Mouse (Mus musculus) telencephalon, adult 2 months (tissue): Measurements from ENCODE around the gene Gm20388.

Experiments used
- DNase-seq: peaks from one replicate; pipeline ENCODE4 v3.0.0-alpha.2; 2011; ENCODE audit warnings: low read depth, low spot score

The Gm20388 gene

GRCm38 (mm10) chr8:122789796-122790195 is 2879.2 kb downstream of the Gm20388 start:
- DNase-seq = no peak

- no peak for DNase-seq
Measured at GRCm38 (mm10) chr8:122793375-122794174, 2882.9 kb downstream of the Gm20388 start.

DNA sequence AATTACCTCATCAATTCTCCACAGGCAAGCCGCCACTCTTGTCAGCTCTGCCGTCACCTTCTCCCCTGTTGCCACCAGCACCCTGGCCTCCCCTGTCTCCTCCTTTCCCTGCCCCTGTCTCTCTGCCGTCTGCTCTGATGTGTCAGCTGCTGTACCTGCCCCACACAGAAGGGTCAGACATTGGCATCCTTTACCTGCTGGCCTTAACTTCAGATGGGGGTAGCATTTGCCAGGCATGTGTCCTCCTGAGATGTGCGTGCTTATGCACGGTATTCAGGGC is 2883.5 kb downstream of the Gm20388 start:
- no peak for DNase-seq

DNA sequence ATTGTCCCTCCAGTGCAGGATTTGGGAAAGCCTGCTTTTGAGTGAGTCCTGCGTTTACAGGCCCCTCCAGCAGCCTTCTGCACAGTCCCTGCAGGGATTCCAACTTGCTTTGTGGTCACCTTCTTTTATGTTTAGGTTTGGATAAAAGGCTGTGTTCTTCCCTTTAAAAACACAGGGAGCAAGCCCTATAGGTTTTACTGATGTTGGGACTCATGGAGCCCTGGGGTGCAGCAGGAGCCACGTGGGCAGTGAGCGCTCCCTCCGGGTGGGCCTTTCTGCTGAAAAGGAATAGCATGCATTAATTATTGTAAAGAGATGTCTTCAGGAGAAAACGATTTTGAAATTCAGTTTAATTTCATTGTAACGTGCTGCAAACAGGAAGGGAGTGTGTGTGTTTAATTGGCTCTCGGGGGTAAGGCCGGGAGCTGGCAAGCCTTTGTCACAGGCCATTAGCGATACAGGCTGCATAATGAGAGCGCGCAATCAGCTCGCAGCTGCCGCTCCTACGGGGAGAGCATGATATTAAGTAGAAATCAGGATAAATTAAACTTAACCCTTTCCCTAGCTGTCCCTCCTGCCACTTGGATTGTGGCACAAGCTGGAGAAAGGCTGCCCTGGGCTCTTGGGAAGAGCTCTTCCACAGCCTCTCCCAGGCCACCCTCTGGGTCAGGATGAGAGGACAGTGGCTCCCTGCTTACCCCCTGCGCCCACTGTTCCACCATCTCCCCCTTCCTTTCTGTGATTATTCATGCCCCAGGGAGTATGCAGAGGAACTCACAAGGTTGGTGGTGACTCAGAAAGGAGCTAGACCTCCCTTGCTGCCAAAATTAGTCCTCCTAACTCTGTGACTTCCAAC is 2893.5 kb downstream of the Gm20388 start:
- no peak for DNase-seq

DNA sequence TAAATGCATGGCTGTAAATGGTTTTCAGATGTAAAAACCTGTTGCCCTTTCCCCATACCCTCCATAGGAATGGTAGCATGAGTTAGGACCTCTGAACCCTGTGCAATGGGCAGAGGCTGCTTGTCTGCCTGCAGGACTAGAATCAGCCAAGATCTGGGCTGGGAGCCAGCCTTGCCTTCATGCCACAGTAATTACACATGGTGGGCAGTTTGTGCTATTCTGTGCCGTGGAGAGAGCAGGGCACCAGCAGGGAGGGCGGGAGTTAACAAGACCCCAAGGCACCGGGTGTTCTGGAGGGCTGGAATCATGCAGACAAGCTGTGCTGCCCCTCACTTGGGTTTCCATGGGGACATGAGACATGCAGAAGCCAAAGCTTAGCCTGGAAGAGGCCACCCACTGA is 2894.7 kb downstream of the Gm20388 start:
- DNase-seq = no peak

- no peak for DNase-seq
Measured at GRCm38 (mm10) chr8:122806956-122807538, 2896.4 kb downstream of the Gm20388 start.

DNA sequence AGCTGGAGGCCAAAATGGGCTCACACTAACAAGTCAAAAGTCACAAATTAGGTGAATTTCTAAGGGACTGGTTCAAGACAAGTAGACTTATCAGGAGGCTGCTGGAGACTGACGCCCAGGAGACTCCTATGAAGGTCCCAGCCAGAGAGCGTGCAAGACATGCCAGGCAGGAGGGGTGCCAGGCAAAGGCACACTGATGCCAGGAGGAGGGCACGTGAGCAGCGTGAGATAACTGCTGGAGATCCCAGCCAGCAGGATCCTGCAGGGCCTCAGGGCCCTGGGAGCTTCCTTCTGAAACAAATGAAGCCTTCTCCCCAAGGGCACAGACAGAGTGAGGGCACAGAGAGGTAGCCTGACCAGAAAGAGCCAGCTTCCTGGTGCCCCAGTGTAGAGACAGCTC is 2897.3 kb downstream of the Gm20388 start:
- no peak for DNase-seq

- no peak for DNase-seq
Measured at GRCm38 (mm10) chr8:122810376-122810775, 2899.7 kb downstream of the Gm20388 start.

DNA sequence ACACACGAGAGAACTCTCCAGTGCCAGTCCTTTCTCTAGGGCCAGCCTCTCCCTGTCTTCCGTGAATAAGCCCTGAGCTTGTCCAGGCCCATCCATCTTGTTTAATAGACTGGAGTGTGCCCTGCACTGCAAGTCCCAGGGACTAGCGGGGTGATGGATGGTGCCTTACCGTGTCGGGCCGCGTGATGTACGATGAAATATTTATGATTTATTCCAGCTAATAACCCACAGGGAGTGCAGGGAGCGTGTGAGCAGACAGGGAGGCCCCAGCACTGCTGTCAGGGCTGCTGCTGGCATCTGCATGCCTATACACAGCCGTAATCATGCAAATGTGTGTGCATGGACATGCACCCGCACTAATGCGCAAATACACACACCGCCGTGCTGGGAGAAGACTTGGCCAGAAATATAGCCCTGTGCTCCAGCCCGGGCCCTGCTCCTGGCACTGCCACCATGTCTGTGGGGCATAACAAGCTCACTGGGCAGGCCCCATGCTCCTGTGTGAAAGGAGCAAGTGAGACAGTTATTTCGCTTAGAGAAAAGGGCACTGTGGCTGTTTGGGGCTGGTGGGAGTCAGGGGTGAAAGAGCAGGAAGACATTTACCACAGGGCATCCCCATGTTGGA is 2901.3 kb downstream of the Gm20388 start:
- DNase-seq = no peak

DNA sequence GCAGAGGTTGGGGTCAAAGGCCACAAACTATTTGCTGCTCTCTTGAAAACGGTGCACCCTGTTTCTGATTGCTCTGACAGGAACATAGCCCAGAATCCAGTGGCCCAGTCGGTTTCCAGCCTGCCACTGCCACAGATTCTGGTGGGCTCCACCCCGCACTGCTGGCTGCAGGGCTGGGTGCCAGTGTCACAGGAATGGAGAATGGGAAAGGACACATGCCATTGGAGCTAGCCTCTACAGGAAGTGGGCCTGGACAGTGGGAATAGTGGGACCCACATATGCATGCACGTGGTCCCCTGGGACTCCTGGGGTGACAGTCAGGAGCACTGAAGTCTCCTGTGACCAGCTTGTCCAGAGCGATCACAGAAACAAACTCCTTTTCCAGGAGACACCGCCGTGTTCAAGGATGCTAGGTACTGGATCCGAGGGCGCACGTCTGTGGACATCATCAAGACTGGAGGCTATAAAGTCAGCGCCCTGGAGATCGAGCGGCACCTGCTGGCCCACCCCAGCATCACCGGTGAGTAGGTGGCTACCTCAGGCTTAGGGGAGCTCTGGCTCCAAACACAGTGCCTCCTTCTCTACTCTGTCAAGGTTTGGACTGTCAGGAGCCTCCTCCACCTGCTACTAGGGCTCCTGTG is 2902.1 kb downstream of the Gm20388 start:
- no peak for DNase-seq

DNA sequence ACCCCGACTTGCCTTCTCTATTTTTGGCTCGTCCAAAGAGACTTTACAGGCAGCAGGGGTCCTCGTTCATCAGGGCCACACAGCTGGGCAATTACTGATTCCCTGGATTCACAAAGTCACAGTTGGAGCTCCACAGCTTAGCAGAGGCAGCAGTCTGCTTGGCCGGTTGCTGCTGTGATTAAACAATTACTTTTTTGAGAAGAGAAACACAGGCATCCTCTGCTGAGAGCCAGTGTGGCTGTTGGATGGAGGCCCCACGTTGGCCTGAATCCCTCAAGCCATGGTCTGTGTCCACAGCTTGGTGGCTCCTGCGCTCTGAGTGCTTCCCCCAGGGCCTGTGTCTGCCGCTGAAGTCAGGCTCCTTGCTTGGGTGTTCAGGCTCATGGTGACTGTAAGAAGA is 2904.0 kb downstream of the Gm20388 start:
- DNase-seq = no peak

DNA sequence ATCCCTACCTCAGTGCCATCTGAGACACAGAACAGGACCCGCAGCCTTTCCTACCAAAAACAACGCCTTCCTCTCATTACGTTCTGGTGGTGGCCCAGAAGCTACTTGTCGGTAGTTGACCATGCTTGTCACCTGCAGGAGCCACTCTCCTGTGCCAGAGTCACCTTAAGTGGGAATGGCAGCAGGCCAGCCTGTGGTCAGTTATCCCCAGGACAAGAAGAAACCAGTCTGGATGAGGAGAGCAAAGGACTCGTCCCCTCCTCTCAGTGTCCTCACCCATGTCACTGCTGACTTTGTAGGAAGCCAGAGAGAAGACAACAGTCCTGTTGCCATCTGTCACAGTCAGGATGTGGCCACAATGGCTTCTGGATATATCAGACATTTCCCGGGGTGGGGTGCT is 2906.3 kb downstream of the Gm20388 start:
- DNase-seq = no peak

DNA sequence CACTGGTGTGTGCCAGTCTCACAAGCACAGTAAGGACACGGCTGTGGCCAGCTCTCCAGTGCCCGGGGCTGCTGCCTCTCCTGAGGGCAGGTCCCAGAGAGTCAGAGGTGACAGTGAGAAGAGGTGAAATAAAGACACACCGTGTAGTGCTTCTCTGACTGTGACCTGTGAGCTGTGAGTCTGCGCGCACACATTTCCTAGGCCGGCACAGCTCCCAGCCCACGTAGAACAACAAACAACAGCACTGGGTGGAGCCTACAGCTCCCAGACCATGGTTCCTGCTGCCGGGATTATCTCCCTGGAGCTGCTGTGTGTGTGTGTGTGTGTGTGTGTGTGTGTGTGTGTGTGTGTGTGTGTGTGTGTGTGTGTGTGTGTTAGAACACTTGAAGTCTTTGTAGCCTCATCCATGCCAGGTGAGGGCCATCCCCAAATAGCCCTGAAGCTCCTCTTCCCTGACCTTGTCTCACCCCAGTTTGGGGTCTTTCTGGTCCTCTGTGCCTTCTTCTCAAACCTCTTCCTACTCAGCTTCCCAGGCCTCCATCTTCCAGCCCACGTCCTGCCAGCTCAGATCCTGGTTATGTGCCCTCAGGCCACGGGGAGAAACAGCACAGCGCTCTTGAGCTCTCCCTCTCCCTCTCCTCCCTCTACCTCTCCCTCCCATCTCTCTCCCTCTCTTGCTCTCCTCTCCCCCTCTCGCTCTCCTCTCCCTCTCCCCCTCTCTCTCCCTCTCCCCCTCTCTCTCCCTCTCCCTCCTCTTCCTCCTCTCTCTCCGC is 2907.3 kb downstream of the Gm20388 start:
- no peak for DNase-seq

GRCm38 (mm10) chr8:122819776-122820175 is 2909.1 kb downstream of the Gm20388 start:
- DNase-seq = no peak

DNA sequence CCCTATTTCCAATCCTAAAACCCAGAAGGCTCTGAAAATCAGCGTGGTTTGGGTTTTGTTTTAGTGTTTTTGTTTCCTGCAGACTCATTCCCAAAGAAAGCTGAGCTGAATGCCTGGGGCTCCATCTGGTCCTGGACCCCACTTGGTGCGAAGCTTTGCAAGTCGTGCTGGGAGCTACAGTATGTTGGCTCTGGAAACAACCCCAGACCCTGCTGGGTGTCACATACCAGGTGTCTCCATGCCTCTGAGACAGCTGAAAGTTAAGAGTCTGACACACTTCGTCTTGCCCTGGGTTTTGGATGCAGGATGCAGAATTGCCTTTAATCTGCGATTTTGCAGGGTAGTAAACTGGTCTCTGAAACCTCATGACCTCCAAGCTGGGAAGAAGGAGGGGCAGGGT is 2913.9 kb downstream of the Gm20388 start:
- DNase-seq = no peak

- no peak for DNase-seq
Measured at GRCm38 (mm10) chr8:122824986-122825385, 2914.3 kb downstream of the Gm20388 start.

DNA sequence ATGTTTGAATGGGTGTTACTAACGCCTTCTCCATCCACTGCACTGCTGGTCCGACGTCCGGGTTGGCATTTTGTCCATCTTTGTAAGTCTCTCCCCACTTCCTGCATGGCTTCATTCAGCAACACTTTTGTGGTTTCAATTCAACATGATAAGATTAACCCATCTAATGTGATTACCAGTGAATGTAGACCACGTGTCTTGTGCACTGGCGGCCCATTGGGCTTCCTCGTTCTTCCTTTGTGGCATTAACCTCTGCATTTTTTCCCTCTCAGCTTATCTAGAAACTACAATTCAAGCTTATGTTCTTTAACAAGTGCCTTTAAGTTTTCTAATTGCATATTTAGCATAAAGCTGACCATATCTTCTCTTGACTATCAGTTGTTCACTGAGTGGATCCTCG is 2914.8 kb downstream of the Gm20388 start:
- DNase-seq = no peak

GRCm38 (mm10) chr8:122829396-122829795 is 2918.8 kb downstream of the Gm20388 start:
- no peak for DNase-seq

DNA sequence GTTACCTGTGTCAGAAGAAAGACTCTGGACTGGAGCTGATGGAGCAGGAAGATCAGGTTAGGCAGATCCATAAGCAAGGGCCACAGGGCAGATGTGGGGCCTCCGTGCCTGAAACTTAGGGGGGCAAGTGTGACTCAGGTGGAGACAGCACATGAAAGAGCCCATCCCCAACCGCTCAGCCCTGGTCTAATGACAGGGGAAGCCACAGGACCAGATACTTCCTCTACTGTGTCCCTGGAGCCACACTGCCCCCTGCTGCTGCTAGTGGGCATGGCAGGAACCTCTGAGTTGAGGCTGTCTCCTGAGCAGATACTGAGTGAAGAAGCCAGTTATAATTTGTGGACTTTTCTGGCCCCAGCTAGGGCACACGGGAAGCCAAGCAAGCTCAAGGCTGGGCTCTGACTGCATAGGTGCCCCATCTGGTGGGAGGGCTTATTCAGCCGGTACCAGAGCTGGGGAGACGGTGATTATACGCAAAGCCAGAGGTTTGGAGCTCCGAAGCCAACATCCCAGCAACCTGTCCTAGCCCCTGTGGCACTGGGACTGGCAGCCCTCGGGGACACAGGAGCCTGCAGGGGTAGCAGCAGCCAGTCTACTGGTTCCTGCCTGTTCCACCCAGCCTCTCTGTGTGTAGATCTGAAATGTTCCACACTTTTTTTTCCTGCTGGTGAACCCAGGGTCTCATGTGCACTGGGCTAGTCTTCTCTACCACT is 2919.9 kb downstream of the Gm20388 start:
- DNase-seq = peak; percentile 51

DNA sequence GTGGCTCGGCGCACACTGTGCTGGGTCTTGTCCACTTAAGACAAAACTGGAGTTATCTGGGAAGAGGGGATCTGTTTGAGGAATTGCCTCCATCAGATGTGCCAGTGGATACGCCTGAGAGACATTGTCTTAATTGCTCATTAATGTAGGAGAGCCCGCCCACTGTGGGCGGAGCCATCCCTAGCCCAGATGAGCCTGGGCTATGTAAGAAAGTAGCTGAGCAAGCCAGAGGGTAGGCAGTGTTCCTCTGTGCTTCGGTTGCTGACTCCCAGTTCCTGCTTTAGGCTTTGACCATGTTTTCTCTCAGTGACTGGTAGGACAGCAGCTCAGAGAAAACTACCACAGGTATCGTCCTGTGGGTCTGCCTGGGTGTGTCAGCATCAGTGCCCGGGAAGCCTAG is 2923.8 kb downstream of the Gm20388 start:
- DNase-seq = no peak
